Mouse (Mus musculus) heart, postnatal 0 days (tissue): Measurements from ENCODE around the gene Gm45140.

Experiments
- CTCF ChIP-seq: IDR thresholded peaks from 2 replicates; pipeline ENCODE4 v1.5.1; 2016; ENCODE audit warnings: antibody characterized with exemption, control low read depth, low read depth
- EP300 ChIP-seq: IDR thresholded peaks from 2 replicates; pipeline ENCODE4 v1.6.1; 2016; ENCODE audit warnings: antibody characterized with exemption, low read depth

GRCm38 (mm10) chr6:87879010-87879409, 43.4 kb upstream of the Gm45140 start:
- TF ChIP-seq CTCF (no peak), EP300 (no peak)
